ENCODE assay signal across 12 mouse cellular contexts in genomic region chr8:26840286-26840685, GRCm38 (mm10).
DNase-seq lines count a peak whose midpoint lies in the region; ATAC-seq and TF ChIP-seq lines count a peak whose summit lies in the region.
"Had no signal": no experiment of that assay in that cellular context is flagged by ENCODE, and none has a peak within 500 bp of the region (broad histone marks: within the 10 kb centered on the region; RNA-seq: fewer than 3 reads in every experiment).

No protein-coding gene starts in this region.

- TF ChIP-seq CTCF in stomach, postnatal 0 days (IDR thresholded peaks at IDR 0.05; ENCODE audit: low read depth): no peak

- DNase-seq in heart, adult 18-20 months: peak; percentile 54 to 69
- no peak for DNase-seq in heart, postnatal 25 days (ENCODE audit: low spot score)
- peak; percentile 81 for DNase-seq in midbrain, embryonic 11.5 days (ENCODE audit: low spot score, missing footprints)
- DNase-seq in gastrocnemius, postnatal 14 days: peak; percentile 40
- DNase-seq in stomach, postnatal 0 days (ENCODE audit: low spot score): no peak
- no peak for DNase-seq in urinary bladder, adult 18-20 months (ENCODE audit: low spot score in 2 of 2)
- DNase-seq in thymus, postnatal 4 days: no peak
- DNase-seq: adrenal gland, adult 2 months; kidney, adult 11 months; lung, postnatal 10 days had no signal

- no peaks in the 10 kb centered on the region for H3K9me3 ChIP-seq in midbrain, embryonic 11.5 days (ENCODE audit: control insufficient read depth, low read length)
- no peaks in the 10 kb centered on the region; the same call in 1 of the 2 replicates for H3K9me3 ChIP-seq in midbrain, embryonic 13.5 days
- H3K9me3 ChIP-seq in stomach, postnatal 0 days (ENCODE audit: control insufficient read depth, low read length): no peaks in the 10 kb centered on the region

- H3K4me3 ChIP-seq in midbrain, embryonic 11.5 days (ENCODE audit: low read depth, low read length): no peak overlapping the region
- H3K4me3 ChIP-seq in midbrain, embryonic 13.5 days (replicated peaks): no peak overlapping the region
- H3K4me3 ChIP-seq in stomach, postnatal 0 days (ENCODE audit: low read depth, low read length): no peak overlapping the region

- no peak for TF ChIP-seq EP300 in stomach, postnatal 0 days (optimal IDR thresholded peaks at IDR 0.05)

- no peak overlapping the region for H3K27ac ChIP-seq in midbrain, embryonic 11.5 days (ENCODE audit: low read depth, low read length)
- no peak overlapping the region for H3K27ac ChIP-seq in midbrain, embryonic 13.5 days
- peak overlapping the region; percentile 45; the same call in 1 of the 2 replicates for H3K27ac ChIP-seq in stomach, postnatal 0 days (replicated peaks)

- intact Hi-C loops in heart, postnatal 25 days (cut with DNase I): no loop called here
- intact Hi-C loops in gastrocnemius, postnatal 14 days (cut with DNase I; ENCODE audit: low total_unique reads): no loop called here

- H3K27me3 ChIP-seq in midbrain, embryonic 11.5 days (ENCODE audit: control insufficient read depth, insufficient read depth, low read length): no peaks in the 10 kb centered on the region
- no peaks in the 10 kb centered on the region for H3K27me3 ChIP-seq in midbrain, embryonic 13.5 days
- no peaks in the 10 kb centered on the region for H3K27me3 ChIP-seq in stomach, postnatal 0 days (ENCODE audit: control insufficient read depth, insufficient read depth, low read length)

- no peaks in the 10 kb centered on the region for H3K36me3 ChIP-seq in midbrain, embryonic 11.5 days (ENCODE audit: control insufficient read depth, insufficient read depth, low read length)
- H3K36me3 ChIP-seq in midbrain, embryonic 13.5 days: no peaks in the 10 kb centered on the region
- H3K36me3 ChIP-seq in stomach, postnatal 0 days (ENCODE audit: control insufficient read depth, insufficient read depth, low read length): no peaks in the 10 kb centered on the region

- H3K4me1 ChIP-seq in midbrain, embryonic 11.5 days (ENCODE audit: control insufficient read depth, insufficient read depth, low read length): 0 out of 2 replicates have a peak, but pooled peaks cover 3% of the 10 kb centered on the region
- H3K4me1 ChIP-seq in midbrain, embryonic 13.5 days (replicated peaks): 0 out of 2 replicates have a peak, but pooled peaks cover 5% of the 10 kb centered on the region
- peaks cover 5% of the 10 kb centered on the region; the same call in 1 of the 2 replicates for H3K4me1 ChIP-seq in stomach, postnatal 0 days (replicated peaks; ENCODE audit: control insufficient read depth, insufficient read depth)

- 60% methylated on average over 2 of the region's 2 CpGs for WGBS in midbrain, embryonic 11.5 days
- WGBS in midbrain, embryonic 13.5 days: 53% methylated on average over 2 of the region's 2 CpGs
- 51% methylated on average over 2 of the region's 2 CpGs for WGBS in stomach, postnatal 0 days

- no peak overlapping the region for H3K4me2 ChIP-seq in midbrain, embryonic 11.5 days
- no peak overlapping the region for H3K4me2 ChIP-seq in midbrain, embryonic 13.5 days (replicated peaks)
- no peak overlapping the region for H3K4me2 ChIP-seq in stomach, postnatal 0 days (replicated peaks; ENCODE audit: low read depth)

- no peak for ATAC-seq in midbrain, embryonic 11.5 days (ENCODE audit: low FRiP score)
- no peak for ATAC-seq in midbrain, embryonic 13.5 days
- ATAC-seq in stomach, postnatal 0 days (ENCODE audit: low FRiP score, low TSS enrichment): no peak; the same call in 1 of the 2 replicates
- ATAC-seq: midbrain, embryonic 16.5 days had no signal

- H3K9ac ChIP-seq in midbrain, embryonic 11.5 days (ENCODE audit: low read length): no peak overlapping the region
- no peak overlapping the region for H3K9ac ChIP-seq in midbrain, embryonic 13.5 days (replicated peaks)
- H3K9ac ChIP-seq in stomach, postnatal 0 days (ENCODE audit: low read length): no peak overlapping the region

Comparison
In these comparisons a context has a peak if more than half of its experiments do, and no peak if none do; other contexts are left out.
1. DNase-seq: peak in heart, adult 18-20 months (2 of 2), midbrain, embryonic 11.5 days (single experiment) and gastrocnemius, postnatal 14 days (single experiment); none in heart, postnatal 25 days (single experiment), stomach, postnatal 0 days (single experiment), urinary bladder, adult 18-20 months (0 of 2) and thymus, postnatal 4 days (single experiment).